Mouse (Mus musculus) E14TG2a.4 (cell line): ENCODE results near the gene Dnajb11.

Source experiments
- CTCF ChIP-seq: conservative IDR thresholded peaks from 2 replicates; pipeline ENCODE4 v1.5.1; 2014; ENCODE audit warnings: low read length
- POU5F1 ChIP-seq: IDR thresholded peaks from 2 replicates; pipeline ENCODE4 v1.6.1; 2014; ENCODE audit warnings: low read length, borderline replicate concordance

DNA sequence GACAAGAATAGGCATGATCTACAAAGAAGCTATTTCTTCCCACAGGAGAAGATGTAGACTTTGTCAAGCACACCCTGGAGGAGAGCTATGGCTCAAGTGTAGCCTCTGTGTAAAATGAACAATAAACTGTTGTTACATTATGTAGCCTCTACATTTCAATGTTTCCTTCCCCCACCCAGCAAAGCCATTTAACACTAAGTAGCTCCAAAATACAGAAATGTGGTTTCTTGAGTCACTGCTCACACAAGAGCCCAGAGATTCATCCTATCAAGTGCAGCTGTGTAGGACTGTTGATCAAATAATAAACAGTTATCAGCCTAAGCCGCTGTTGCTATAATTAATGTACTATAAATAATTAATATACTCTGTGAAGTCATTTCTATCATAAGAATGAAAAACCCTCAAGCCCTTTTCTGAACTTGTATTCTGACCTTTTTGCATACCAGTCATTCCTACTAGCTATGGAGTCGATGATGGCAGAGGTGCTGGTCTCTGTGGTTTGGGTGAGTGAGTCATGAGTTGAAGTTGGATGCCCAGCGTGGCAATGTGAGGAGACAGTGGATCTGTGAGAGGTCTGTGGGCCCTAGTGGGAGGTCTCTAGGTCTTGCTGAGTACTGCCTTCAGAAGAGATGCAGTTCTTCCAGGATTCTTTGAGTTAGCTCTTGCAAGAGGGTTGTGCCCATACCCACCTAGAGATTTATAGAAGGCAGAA, 18.3 kb upstream of the Dnajb11 start:
- TF ChIP-seq CTCF (no peak), POU5F1 (no peak)
